Mouse (Mus musculus) CD8-positive naive resting alpha-beta T cell, adult 2 months (primary cell): ENCODE measurements around the gene Cpt1c.
A peak's percentile ranks its signal among the peaks of the same experiment; 100 is the strongest.

ENCODE experiments used
- DNase-seq, 2 experiments: peaks; one replicate each; pipeline ENCODE4 v3.0.0; 2022; ENCODE audit warnings: low read depth in 2 of 2, low spot score in 2 of 2

The Cpt1c gene

DNA sequence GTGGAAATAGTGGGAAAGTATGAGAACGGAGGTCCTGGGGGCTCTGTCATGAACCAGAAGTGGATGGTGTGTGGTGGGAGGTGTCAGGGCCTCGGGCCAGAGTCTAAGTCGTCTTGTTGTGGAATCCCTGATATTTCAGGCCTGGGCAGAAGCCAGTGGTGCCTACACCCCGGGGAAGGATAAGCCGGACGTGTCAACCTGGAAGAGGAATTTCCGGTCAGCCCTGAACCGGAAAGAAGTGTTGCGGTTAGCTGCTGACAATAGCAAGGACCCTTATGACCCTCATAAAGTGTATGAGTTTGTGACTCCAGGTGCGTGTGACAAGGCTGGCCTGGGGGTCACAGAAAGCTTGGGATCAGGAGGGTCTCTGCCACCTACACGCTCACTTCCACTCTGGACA is 25.1 kb upstream of the Cpt1c start:
- DNase-seq: no peak

GRCm38 (mm10) chr7:44998501-44998955 is 23.9 kb upstream of the Cpt1c start, which contains the start of gene Bcl2l12:
Gene Bcl2l12, minus strand, starts transcription at chr7:44998712.
- DNase-seq: no peak

GRCm38 (mm10) chr7:44997940-44998428 is 23.3 kb upstream of the Cpt1c start:
- no peak for DNase-seq

GRCm38 (mm10) chr7:44997231-44997939 is 22.7 kb upstream of the Cpt1c start, which contains the start of gene Irf3:
Gene Irf3, plus strand, starts transcription at chr7:44997648.
- peak; percentile 95 to 99 for DNase-seq

DNA sequence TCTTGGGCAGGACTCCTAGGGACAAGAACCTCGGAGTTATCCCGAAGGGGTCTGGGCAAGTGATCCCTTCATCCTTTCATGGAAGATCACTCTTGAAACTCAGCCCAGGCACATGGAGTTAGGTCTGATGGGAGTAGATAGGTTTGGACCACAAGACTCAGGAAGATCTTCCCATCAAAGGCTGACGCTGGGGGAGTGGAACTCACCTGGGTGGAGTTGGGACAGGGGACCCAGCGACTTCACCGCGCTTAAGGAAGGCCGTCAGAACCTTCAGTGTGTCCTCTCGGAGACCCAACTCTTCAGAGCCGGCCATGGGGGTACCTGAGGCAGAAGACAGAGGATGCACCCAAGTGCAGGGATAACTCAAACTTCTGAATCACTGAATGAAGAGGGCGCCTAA is 22.0 kb upstream of the Cpt1c start:
- no peak for DNase-seq

DNA sequence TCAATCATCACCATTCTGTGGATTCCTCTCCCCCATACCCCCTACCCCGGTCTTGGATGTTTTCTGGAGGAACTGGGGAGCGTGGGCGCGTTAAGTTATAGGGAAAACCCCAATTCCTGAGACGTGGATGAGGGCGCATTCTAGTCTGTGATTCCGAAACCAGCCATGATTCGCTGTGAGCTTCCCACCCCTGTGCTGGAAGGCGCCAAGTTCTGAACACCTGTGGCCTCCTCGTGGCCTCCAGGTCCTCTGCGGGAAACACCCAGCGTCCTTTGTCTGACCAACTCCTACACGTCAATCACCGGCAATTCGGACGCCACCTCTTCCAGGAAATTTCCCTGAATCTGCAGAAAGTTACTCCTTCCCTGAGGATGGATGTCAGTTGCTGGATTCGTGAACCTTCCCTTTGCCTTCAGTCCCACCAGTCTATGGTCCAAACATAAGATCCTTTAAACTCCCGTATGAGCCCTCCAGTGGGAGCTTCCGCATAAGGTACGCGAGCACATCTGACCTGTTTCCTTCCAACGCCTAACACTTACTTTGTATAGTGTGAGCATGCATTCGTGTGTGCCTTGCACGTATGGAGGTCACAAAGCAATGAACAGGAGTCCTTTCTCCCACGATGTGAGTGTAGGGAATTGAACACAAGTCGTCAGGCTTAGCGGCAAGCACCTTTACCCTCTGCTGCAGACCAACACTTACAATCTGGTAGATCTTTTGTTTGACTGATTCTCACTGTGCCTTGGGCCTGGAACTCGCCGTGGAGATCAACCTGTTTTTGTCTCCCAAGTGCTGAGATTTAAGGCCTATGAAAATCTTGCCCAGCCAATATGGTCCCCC is 12.4 kb upstream of the Cpt1c start:
- DNase-seq: no peak

DNA sequence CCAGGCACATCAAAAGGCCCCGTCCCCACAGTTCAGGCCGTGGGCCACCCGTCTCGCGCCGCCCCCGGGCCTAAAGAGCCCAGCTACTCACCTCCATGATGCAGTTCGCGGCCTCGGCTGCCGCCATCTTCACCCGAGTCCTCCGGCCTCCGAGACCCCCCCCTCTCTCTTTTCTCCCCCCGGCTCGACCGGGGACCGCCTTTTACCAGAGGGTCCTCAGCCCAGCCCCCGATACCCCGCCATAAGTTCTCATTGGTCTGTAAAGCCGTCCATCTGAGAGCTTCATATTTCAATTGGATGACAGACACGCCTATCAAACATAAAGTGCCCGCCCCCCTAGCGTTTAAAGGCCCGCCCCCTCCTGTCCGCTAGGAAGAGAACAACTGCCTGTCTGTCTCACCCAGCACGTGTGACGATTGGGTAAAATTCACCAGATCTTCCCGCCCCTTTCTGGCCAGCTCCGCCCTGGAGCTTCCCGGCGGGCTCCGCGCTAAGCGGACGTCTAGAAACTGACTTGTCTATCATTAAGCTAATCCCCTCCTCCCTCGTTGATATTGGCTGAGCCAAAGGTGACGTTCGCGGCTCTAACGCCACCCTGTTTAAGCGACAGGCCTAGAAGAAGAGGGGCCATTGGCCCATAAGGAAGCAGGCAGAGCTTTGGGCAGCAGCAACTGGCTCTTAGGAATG is 11.7 kb upstream of the Cpt1c start, which contains the start of gene Prmt1:
TSS of gene Prmt1 (minus strand) at position 377 of the 687 bp plus-strand sequence.
- peak; percentile 98 for DNase-seq

DNA sequence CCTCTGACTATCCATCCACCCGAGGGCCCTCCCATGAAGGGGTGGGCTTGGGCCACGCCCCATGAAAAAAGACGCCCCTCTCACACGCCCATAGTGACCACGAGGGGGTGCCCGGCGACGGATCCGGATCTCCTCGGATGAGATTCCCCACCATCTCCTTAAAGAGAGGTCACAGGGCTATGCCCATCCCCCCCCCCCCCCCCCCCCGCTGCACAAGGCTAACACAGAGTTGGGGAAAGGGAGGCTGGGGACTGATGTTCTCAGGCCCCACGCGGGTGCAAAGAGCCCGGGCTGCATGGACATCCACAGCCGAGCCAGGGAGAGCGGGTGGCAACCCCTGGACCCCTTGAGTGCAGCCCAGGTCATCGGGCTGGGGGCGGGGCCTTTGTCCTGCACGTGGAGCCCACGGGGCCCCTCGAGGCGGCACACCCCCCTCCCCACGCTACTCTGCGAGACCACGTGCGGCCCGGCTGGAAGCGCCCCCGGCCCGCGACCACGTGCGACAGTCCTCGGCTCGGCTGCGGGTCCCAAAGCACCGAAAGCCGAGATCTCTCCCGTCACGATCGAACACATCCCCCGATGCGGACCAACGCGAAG is 11.0 kb upstream of the Cpt1c start:
- peak; percentile 45 to 48 for DNase-seq

GRCm38 (mm10) chr7:44984833-44985164 is 10.1 kb upstream of the Cpt1c start:
- DNase-seq: no peak

DNA sequence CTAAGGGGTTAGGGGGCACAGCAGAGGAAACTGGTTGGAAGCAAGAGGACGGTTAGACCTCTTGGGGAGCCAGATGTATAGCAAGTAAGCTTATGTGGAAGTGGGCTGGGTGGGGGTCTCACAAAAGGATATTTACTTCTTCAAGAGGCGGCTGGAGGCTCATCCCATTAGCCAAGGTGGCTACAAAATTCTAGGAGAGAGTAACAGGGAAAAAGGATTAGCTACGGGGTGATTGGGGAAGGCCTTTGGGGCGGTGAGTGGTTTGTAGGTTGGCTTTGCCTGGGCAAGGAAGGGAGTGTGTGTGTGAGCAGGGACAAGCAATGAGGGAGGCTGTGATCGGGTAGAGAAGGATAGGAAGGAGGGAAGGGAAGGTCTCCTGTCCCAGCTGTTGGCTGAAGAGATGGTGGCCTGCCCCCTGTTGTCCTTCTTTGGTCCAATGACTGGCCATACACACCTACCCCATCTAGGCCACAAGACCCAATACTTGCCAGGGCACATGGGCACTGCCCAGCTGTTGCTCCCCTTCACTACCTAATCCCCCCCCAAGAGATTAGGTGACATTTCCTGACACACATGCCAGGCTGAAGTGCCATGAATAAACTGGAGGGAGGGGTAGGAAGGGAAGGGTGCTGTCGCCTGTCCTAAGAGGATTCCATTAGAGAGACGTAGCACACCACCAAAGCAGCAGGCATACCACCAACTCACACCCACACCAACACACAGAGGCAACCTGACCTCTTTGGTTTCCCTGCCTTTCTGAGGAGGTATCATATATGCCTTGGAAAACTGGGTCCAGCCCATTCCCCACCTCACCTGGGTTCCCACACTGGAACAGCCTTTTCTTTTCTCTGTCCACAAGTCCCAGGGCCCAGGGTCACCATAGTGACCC is 9.5 kb upstream of the Cpt1c start:
- no peak for DNase-seq

DNA sequence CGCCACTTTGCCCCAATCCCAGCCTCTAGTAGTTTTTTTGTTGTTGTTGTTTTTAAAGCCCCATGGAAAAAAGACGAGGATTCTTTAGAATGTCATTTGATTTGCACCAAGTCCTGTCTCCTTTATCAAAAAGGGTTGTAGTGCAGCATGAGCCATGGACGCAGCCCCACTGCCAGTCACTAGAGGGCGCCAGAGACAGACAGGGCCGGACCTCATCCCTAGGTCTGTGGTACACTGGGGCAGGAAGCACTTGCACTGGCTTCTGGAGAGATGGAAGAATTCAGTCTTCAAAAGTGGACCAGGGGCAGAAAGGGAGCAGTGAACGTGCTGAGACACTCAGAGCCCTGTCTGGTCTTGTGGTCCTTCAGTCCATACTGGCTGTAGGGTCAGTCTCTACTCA is 8.4 kb upstream of the Cpt1c start:
- DNase-seq: peak; percentile 85 to 89

- no peak for DNase-seq
These were observed 6.9 kb upstream of the Cpt1c start for GRCm38 (mm10) chr7:44981539-44981938.

DNA sequence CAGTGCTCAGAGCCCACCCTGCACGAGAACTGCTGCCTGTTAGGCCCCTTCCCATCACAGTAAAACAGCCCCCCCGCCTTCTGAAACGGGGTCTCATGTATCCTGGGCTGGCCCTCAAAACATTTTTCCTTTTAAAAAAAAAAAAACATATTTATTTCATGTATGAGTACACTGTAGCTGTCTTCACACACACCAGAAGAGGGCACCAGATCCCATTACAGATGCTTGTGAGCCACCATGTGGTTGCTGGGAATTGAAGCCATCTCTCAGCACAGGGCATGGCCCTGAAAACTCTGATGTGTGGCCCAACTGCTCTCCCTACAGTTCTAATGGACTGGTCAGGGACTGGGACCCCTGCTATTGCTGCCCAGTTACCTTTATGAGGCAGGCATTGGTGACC is 3.6 kb upstream of the Cpt1c start:
- DNase-seq: no peak

- DNase-seq: no peak
These were observed 417 bp upstream of the Cpt1c start for GRCm38 (mm10) chr7:44975117-44975419.

- no peak for DNase-seq
These were observed 1.1 kb downstream of the Cpt1c start for GRCm38 (mm10) chr7:44973415-44974130.

DNA sequence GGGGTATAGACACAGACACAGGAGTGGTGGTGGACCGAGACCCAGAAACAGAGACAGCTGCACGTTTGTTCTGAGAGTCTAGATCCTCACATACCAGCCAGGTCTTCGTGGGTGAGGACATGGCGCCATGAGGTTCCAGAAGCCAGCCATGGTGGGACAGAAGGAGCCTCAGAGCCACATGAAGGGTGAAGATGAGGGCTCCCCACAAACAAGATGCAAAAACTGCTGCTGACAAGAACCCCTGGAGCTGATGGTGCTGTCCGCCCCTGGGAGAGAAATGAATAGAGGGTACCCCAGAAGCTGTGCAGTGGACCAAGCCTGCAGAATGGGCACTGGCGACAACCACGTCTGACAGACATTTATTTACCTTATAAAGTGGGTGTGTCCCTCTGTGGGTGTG is 3.5 kb downstream of the Cpt1c start:
- DNase-seq: no peak

DNA sequence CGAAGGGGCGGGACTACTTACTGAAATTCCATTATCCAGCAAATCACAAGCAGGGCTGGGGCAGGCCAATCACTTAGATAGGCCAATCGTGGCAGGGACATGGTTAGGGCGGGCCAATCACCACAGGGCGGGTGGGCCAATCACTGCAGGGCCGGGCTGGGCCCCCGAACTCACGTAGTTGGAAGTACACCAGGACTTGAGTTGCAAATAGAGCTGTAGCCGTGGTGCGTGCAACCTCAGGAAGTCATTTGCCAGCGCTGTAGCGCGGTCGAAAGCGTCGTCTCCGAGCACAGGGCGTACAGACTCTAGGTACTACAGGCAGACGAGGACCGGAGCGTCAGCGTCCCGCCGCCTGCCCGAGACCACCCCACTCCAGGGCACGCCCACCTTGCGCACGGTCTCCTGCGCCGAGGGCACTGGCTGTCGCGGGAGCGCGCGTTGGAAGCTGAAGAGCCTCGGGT is 4.4 kb downstream of the Cpt1c start:
- DNase-seq: peak; percentile 52 to 70

GRCm38 (mm10) chr7:44966638-44967037 is 8.0 kb downstream of the Cpt1c start:
- no peak for DNase-seq

GRCm38 (mm10) chr7:44965975-44966374 is 8.7 kb downstream of the Cpt1c start:
- DNase-seq: no peak

DNA sequence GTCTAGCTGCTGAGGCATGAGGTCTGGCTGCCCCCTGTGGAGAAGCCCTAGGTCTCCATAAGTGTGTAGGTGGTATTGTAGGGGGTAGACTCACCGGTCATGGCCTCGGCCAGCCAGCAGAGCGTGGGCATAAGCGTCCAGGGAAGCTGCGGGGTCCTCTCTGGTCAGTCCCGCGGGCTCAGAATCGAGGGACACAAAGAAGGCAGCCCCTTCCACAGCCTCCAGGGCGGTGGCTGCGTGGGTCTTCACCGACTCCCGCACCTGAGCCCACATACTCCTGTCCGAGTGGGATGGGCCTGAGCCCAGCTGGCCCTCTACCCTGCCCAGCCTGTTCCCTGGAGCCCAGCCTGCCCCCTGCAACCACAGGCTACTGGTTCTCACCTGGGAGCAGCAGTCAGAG is 9.7 kb downstream of the Cpt1c start:
- DNase-seq: no peak
